Comparison of ENCODE assay signal across 26 mouse cellular contexts in the genomic region with DNA sequence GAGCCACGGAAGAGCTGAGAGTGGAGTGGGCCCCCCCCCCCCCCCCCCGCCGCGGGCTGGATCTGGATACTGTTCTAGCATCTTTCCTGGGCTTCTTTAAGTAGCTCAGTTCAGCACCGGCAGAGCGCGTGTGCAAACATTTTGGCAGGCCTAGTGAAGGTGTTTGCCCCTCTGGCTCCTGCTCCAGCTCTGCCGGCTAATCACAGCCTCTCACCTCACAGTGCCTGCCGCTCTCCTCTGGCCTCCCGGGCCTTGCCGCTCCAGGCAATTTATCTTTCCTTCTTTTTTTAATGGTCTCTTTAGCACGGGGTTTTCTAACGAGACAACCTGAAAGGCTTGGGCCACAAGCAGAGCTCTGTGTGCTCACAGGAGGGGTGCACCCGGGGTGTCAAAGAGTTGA.
"Had no signal": no experiment of that assay in that cellular context is flagged by ENCODE, and none has a peak within 500 bp of the region (broad histone marks: within the 10 kb centered on the region; RNA-seq: fewer than 3 reads in every experiment).

No protein-coding gene starts in this region.

- H3K4me1 ChIP-seq: heart, embryonic 13.5 days; heart, embryonic 15.5 days; kidney, embryonic 15.5 days; liver, embryonic 12.5 days had no signal

- H3K27ac ChIP-seq: heart, adult 2 months; heart, embryonic 13.5 days; heart, embryonic 15.5 days; hindbrain, embryonic 13.5 days; hindbrain, embryonic 15.5 days; hindbrain, postnatal 0 days; kidney, embryonic 15.5 days; kidney, postnatal 0 days; limb, embryonic 13.5 days; limb, embryonic 15.5 days; liver, embryonic 12.5 days had no signal

- H3K9me3 ChIP-seq: heart, embryonic 13.5 days; heart, embryonic 15.5 days; hindbrain, embryonic 13.5 days; hindbrain, embryonic 15.5 days; kidney, embryonic 15.5 days; limb, embryonic 13.5 days; limb, embryonic 15.5 days; liver, embryonic 12.5 days had no signal

- H3K4me3 ChIP-seq: heart, adult 2 months; heart, embryonic 13.5 days; heart, embryonic 15.5 days; hindbrain, embryonic 13.5 days; hindbrain, embryonic 15.5 days; kidney, embryonic 15.5 days; limb, embryonic 13.5 days; limb, embryonic 15.5 days; liver, embryonic 12.5 days had no signal

- ATAC-seq: hindbrain, postnatal 0 days; intestine, embryonic 16.5 days; liver, embryonic 12.5 days had no signal

- H3K36me3 ChIP-seq: heart, embryonic 13.5 days; heart, embryonic 15.5 days; hindbrain, embryonic 13.5 days; hindbrain, embryonic 15.5 days; kidney, embryonic 15.5 days; limb, embryonic 13.5 days; limb, embryonic 15.5 days; liver, embryonic 12.5 days had no signal

- H3K27me3 ChIP-seq: limb, embryonic 15.5 days had no signal

- H3K4me2 ChIP-seq: heart, embryonic 11.5 days; heart, embryonic 13.5 days; heart, embryonic 15.5 days; hindbrain, embryonic 13.5 days; hindbrain, embryonic 15.5 days; kidney, embryonic 15.5 days; limb, embryonic 13.5 days; limb, embryonic 15.5 days; liver, embryonic 12.5 days had no signal

- DNase-seq: gastrocnemius, postnatal 14 days; gastrocnemius, postnatal 36 days; heart, adult 11 months; heart, adult 2 months; heart, postnatal 14 days; heart, postnatal 36 days; kidney, adult 11 months; kidney, adult 2 months; kidney, adult 9 months; kidney, postnatal 14 days; kidney, postnatal 36 days; layer of hippocampus, adult 9-11 months; layer of hippocampus, postnatal 36 days; left cerebral cortex, postnatal 4 days had no signal

- H3K9ac ChIP-seq: heart, embryonic 13.5 days; heart, embryonic 15.5 days; hindbrain, embryonic 13.5 days; hindbrain, embryonic 15.5 days; kidney, embryonic 15.5 days; limb, embryonic 13.5 days; limb, embryonic 15.5 days; liver, embryonic 12.5 days had no signal
